Mouse (Mus musculus): ENCODE data around the gene Tmem145.
"Not testable (repeated sequence)": the region's sequence is repeated elsewhere in the genome, so short reads cannot be mapped to it uniquely, and the experiment has no call there.

The Tmem145 gene

DNA sequence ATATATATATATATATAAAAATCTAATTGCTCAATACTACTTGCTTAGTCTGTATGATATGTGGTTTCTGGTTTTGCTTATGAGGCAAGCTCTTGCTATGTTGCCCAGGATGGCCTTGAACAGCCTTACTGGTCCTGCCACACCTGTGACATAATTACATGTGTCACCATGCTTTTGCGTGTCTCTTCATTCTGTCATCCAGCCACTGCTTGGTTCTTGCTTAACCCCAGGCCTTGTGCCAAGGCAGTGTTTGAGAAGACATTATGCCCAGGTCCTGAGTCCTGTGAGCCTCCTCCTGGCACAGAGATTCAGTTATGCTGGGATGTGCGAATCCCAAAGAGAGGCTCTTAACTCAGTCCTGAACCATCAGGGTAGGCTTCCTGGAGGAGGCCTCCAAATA, 17.3 kb downstream of the Tmem145 start:
- no peak for DNase-seq

DNA sequence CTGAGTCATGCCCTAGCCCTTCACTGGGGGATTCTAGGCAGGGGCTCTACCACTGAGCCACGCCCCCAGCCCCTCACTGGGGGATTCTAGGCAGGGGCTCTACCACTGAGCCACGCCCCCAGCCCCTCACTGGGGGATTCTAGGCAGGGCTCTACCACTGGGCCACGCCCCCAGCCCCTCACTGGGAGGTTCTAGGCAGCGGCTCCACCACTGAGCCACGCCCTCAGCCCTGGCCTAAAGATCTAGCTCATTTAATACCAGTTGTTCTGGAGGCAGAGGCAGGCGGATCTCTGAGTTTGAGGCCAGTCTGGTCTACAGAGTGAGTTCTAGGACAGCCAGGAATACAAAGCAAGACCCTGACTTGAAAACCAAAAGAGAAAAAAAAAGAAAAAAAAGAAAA, 19.5 kb downstream of the Tmem145 start:
- DNase-seq: not testable (repeated sequence)

DNA sequence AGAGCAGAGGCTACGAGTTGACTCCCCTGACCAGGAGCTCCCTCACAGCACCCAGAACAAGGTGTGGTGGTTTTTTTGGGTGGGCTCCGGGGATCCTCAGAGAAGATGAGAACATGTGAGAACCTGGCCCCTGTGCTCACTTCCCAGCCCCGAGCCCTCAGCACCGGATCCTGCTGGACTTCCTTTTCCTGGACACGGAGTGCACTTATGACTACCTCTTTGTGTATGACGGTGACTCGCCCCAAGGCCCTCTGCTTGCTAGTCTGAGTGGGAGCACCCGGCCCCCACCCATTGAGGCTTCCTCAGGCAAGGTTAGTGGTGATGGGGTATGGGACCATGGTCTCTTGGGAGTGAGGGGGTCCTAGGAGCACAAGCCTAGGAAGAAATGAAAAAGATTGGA, 20.3 kb downstream of the Tmem145 start:
- no peak for DNase-seq

DNA sequence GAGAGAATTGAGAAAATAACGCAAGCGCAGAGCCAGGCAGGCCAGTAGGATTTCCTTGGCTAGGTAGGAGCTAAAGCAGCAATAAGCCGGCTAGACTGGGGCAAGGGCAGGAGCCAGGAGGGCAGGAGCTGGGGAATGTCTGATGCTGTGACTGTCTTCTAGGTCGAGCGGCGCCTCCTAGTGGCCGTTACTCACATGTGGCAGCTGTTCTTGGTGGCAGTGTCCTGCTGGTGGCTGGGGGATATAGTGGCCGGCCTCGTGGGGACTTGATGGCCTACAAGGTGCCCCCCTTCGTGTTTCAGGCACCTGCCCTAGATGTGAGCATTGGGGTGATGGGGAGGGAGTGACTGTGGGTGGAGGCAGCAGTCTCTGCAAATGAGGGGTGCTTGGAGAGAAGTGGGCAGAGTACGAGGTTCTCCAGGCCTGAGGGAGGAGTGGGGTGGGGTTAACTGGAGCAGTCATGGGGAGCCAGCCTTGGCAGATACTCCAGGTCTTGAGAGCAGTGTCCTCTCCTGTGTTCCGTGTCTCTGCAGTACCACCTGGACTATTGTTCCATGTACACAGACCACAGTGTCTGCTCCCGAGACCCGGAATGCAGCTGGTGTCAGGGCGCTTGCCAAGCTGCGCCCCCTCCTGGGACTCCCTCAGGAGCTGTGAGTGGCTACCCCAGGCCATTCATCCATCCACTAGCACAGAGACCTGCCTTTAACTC, 27.8 kb downstream of the Tmem145 start:
- peak; percentile 61 to 75 for DNase-seq

DNA sequence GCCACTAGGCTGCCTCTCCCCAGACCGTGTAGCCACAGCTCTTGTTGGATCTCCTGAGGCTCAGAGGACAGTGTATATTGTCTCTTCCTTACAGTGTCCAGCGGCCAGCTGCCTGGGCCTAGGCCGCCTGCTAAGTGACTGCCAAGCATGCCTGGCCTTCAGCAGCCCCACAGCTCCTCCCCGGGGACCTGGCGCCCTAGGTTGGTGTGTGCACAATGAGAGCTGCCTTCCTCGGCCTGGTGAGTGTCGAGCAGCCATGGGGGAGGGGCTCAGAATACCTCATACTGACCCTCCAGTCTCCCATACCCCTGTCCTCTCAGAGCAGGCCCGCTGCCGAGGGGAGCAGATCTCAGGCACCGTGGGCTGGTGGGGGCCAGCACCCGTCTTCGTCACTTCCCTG, 28.6 kb downstream of the Tmem145 start:
- no peak for DNase-seq

DNA sequence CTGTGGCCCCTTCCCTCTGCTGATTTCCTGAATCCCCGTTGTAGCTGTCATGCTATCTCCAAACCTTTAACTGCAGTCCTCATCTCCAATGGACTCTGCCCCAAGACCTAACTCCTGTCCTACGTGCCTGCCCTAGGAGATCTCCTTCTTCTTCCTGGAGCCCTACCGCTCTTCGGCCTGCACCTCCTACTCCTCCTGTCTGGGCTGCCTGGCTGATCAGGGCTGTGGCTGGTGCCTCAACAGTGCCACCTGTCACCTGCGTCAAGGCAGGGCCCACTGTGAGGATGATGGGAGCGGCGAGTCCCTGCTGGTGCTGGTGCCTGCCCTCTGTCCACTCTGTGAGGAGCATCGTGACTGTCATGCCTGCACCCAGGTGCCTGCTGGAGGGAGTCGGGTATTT, 33.4 kb downstream of the Tmem145 start:
- DNase-seq: no peak

DNA sequence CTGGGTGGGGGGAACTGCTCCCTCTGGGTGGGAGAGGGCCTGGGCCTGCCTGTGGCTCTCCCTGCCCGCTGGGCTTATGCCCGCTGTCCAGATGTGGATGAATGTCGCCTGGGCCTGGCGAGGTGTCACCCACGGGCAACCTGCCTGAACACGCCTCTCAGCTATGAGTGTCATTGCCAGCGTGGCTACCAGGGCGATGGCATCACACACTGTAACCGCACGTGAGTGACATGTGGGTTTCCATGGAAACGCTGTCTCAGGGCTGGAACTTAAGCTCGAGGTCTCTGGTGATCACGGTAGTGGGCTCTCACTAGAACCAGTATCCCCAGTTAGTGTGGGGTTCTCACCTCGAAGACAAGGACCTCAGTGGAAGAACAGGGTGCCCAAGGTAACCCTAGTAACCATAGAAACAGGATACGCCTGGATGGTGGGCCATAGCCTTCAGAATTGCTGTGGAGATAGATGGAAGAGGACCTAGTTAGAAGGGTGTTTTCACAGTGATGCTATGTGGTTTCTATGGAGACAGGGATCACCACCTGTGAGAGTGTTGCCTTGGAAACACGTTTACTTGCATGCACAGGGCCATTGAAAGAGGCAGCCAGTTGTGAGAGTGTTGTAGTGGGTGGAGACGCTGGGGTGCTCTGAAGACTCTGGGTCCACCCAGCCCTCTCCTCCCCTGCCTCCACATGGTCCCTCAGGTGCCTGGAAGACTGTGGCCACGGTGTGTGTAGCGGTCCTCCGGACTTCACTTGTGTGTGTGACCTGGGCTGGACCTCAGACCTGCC, 35.3 kb downstream of the Tmem145 start:
- no peak for DNase-seq

DNA sequence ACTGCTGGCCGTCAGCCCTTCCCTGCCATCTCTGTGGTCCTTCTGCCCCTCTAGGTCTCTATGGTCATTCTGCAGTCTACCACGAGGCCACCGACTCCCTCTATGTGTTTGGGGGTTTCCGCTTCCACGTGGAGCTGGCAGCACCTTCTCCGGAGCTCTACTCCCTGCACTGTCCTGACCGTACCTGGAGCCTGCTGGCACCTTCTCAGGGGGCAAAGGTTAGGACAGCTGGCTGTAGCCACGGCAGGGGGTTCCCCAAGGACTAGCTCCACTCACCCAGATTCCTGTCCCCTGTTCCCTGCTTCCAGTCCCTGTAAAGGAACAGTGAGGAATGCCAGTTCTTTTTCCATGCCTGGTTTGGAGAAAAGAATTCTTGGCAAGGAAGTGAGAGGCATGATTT, 43.0 kb downstream of the Tmem145 start:
- no peak for DNase-seq

DNA sequence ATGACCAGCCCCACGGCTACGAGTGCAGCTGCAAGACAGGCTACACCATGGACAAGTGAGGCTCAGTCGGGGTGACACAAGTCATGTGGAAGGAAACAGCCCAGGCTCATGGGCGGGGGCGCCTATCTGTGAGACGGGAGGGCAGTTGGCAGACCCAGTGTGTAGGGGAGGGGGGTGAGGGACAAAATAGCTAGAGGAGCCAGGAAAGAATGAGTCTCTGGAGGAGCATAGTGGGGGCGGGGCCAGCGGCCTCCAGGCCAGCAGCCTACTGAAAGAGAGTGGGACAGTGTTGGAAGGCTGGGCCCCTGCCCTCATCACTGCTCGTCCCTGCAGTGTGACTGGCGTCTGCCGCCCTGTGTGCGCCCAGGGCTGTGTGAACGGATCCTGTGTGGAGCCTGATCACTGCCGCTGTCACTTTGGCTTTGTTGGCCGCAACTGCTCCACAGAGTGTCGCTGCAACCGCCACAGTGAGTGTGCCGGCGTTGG, 52.9 kb downstream of the Tmem145 start:
- no peak for DNase-seq

DNA sequence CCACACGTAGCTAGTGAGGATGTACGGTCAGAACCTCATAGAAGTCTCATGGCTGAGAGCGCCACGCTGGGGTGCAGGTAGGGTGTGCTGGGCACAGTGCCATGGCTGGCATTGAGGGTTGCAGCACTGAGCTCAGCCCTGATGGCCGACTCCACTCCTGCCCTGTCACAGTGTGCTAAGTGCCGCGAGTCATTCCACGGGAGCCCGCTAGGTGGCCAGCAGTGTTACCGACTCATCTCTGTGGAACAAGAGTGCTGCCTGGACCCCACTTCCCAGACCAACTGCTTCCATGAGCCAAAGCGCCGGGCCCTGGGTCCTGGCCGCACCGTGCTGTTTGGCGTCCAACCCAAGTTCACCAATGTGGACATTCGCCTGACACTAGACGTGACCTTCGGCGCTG, 57.2 kb downstream of the Tmem145 start:
- no peak for DNase-seq

DNA sequence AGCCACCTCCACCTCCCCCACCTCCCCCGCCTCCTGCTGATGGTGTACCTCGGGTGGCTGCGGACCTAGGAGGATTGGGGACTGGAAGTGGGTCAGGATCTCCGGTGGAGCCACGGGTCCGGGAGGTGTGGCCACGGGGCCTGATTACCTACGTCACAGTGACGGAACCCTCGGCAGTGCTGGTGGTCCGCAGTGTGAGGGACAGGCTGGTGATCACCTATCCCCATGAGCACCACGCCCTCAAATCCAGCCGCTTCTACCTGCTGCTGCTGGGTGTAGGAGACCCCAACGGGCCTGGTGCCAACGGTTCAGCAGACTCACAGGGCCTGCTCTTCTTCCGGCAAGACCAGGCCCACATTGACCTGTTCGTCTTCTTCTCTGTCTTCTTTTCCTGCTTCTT, 57.7 kb downstream of the Tmem145 start:
- no peak for DNase-seq
